Mouse (Mus musculus) lung, postnatal 4 days (tissue): ENCODE data around the gene Gabpb1.

ENCODE experiments used
- DNase-seq, 2 experiments: peaks; one replicate each; pipeline ENCODE4 v3.0.0; 2021

Gabpb1 gene

DNA sequence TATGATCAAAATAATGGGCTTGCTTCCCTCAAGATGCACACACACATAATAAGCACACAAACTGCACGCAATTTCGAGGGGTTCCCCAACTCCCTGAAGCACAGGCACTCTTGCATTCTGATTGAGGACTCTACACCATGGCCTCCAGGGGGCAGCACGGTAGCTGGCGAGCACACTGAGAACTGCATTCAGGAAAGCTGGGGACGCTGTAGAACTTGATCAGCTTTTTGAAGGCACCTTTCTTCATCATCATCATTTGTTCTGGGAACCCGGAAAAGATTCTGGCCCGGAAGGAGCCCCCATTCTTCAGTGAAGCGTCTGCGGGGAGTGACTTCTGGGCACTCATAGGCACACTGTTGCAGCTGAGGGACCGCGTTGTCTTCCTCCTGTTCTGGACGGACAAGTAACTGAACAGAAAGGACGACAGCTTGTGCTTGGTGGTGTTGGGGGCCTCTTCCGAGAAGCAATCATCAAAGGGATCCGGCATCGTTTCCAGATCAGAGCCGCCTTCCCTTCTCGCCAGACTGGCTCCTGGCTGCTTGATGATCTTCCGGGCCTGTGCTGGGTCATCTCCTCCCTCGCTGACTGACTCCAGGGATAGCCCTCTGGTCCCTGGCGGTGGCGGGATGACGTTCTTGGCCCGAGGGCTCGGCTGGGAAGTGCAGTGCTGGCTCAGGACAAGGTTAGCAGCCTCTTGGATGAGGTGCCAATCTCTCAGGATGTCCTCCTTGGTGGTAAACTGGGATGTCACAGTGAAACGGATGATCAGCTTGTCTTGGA, 82.1 kb downstream of the Gabpb1 start:
- peak; percentile 71 to 80 for DNase-seq

GRCm38 (mm10) chr2:126591304-126591703, 84.8 kb downstream of the Gabpb1 start:
- no peak for DNase-seq

GRCm38 (mm10) chr2:126587468-126587867, 88.7 kb downstream of the Gabpb1 start:
- DNase-seq, result peak in 1 of 2 experiments; percentile 39

DNA sequence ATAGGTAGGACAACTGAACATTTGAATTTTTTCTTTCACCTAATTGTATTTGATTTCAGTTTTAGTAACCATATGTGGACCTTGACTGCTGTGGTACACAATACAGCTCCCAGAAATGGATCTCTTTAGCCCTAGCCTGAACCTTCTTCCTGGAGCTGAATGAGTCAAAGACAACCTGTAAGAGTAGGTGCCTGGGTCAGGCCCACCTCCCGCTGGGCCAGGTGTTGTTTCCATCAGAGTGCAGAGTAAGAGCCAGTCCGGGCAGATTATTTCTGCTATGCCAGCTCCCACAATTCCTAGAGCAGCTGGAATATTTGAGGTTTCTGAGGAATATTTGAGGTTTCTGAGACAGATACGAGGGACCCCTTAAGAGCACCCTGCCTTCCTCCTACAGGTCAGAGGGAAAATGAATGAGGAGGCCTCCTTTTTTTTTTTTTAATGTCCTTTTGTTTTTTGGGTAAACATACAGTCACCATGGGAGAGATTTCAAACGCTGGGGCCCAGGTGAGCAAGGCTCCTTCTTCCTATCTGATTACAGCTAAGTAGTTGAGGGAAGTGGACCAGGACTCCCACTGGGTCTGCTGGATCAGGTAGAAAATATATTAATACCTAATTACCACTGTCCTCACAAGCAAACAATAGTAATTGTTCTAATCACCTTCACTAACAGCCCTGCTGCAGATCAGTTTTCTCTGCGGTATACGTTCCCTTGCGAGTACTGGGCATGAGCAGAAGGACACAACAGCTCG, 91.3 kb downstream of the Gabpb1 start:
- no peak for DNase-seq

- no peak for DNase-seq
Observed at GRCm38 (mm10) chr2:126583960-126584359, 92.2 kb downstream of the Gabpb1 start.

DNA sequence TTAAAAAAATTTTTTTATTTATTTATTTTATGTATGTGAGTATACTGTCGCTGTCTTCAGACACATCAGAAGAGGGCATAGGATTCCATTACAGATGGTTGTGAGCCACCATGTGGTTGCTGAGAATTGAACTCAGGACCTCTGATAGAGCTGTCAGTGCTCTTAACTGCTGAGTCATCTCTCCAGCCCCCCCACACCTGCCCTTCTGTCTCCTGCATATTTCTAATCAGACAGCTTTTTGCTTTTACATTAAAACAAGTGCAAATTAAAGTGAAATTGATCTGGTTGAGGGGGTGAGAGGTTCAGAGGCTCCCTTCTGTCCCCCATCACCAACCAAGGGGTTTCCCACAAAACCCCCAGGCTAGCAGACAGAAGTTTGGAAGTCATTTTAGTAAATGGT, 96.9 kb downstream of the Gabpb1 start:
- DNase-seq, result no peak
